Mouse (Mus musculus): Measurements from ENCODE around the gene Fgfbp3.
A peak's percentile ranks its signal among the peaks of the same experiment; 100 is the strongest.

GRCm38 (mm10) chr19:36886316-36886715 is 33.1 kb downstream of the Fgfbp3 start:
- TF ChIP-seq CTCF (IDR thresholded peaks at IDR 0.05; ENCODE audit: low read depth) (peak; percentile 48), EP300 (IDR thresholded peaks at IDR 0.05; ENCODE audit: low read depth) (no peak)
